Mouse (Mus musculus) skeletal muscle tissue, adult 2 months (tissue): ENCODE measurements around the gene Aarsd1.
A peak's percentile ranks its signal among the peaks of the same experiment; 100 is the strongest.
"Not testable (repeated sequence)": the region's sequence is repeated elsewhere in the genome, so short reads cannot be mapped to it uniquely, and the experiment has no call there.

Experiments
- DNase-seq: peaks from one replicate; pipeline ENCODE4 v3.0.0-alpha.2; 2012; ENCODE audit warnings: low read depth, low spot score

Gene Aarsd1

GRCm38 (mm10) chr11:101447786-101448185, 30.4 kb upstream of the Aarsd1 start:
- DNase-seq = no peak

- not testable (repeated sequence) for DNase-seq
Observed at GRCm38 (mm10) chr11:101446860-101447259, 29.4 kb upstream of the Aarsd1 start.

GRCm38 (mm10) chr11:101446319-101446718, 28.9 kb upstream of the Aarsd1 start:
- DNase-seq = no peak

DNA sequence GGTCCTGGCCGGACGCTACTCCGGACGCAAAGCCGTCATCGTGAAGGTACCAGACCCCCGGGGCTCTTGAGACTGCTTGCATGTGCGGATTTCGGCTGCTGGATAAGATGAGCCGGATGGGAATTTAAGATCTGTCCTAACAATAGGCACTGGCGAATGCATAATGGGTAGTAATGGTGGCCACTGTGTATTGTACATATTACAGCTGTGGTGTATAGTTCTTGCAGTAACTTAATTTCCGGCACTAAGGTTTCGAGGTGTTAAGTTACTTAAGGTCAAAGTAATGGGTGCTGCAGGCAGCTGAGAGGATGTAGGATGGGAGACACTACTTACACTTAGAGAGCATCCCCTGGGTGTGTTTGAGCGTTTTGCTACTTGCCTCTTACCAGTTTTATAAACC, 25.3 kb upstream of the Aarsd1 start:
- no peak for DNase-seq

DNA sequence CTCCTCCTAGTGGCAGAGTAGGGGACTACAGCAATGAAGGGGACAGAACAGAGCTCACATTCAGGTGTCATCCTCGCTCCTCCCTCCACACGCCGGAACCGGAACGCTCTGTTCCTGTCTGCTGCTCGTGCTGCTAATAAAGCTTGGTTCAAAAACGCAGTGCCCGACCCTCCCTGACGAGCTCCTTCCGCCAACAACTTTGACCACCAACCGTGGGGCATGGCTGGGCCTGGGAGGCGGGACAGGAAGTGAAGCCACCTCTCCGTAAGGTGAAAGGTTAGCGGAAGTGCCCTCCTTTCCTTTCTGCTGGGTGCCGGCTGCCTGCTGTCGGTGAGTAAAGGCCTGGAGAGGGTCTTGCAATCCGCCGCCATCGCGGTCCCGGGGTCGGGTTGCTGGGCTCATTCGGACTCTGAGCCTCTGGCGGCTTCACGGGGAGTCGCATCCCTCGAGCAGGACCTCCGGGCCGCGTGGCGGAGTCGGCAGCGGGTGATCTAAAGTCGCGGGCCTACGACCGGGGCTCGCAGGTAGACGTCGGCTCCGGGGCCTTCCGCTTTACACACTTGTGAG, 24.8 kb upstream of the Aarsd1 start, which contains the start of gene Rpl27:
Gene Rpl27 (plus strand): TSS at position 172 of the 567 bp plus-strand sequence.
- DNase-seq = peak; percentile 99

- DNase-seq = not testable (repeated sequence)
Observed at GRCm38 (mm10) chr11:101441450-101442126, 24.2 kb upstream of the Aarsd1 start.

DNA sequence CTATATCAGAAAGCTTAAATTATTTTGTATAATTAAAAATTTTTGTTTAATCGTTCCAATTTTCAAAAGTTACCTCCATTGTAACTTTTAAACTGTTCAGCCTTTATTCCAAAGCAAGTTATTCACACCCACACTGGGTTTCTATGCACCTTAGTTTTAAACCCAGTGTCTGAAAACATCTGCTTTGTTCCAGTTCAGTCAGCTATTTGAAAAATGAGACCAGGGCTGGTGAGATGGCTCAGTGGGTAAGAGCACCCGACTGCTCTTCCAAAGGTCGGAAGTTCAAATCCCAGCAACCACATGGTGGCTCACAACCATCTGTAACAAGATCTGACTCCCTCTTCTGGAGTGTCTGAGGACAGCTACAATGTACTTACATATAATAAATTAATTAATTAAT, 20.6 kb upstream of the Aarsd1 start:
- DNase-seq = not testable (repeated sequence)

DNA sequence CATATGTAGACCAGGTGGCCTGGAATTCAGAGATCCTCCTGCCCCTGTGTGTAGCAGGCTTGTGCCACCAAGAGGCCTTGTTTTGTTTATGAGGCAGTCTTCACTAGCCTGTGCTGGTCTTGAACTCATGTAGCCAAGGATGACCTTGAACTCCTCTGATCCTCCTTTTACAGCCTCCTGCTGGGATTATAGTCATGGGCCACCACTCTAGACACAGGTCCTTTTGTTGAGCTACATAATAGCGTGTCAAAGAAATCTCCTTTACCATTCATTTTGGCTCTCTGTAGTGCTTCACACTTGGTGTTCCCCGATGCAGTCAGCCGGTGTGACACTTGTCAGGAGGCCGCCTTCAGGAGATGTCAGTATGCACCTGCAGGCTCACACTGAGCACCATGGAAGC, 19.5 kb upstream of the Aarsd1 start:
- no peak for DNase-seq

DNA sequence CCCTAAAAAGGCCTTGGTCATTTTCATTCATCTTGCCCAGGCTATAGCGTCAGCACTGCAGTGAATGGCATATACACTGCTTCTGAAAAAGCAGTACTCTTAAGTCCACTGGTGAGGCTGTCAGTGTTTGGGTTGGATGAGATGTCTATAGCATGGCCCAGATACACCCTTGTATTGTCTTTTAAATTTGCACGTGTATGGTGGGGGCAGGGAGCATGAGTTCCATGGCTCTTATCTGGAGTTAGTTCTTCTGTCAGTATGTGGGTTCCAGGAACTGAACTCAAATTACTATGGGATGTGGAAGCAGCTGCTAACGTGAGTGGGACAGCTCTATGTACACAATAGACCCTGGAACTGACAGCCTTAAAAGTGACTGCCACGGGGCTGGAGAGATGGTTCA, 18.4 kb upstream of the Aarsd1 start:
- no peak for DNase-seq

- DNase-seq = no peak
Observed at GRCm38 (mm10) chr11:101433396-101433795, 16.0 kb upstream of the Aarsd1 start.

- no peak for DNase-seq
Observed at GRCm38 (mm10) chr11:101431327-101431726, 13.9 kb upstream of the Aarsd1 start.

DNA sequence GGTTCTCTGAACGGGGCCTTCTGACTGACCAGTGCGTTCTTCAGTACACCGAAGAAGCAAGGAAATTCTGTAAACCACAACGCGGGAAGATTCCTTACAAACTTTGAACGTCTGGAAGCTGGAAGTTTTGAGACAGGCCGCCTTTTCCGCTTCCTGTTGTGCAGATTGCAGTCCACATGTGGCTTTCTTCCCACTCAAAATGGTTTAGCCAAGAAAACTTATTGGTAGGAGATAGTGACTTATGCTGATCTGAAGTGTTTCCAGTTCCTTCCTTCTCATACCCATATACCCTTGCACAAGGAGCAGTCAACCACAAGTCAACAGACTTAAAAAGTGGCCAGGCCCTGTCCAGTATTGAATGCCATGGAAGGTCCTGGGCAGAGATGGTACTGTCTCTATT, 8.8 kb upstream of the Aarsd1 start:
- DNase-seq = no peak

DNA sequence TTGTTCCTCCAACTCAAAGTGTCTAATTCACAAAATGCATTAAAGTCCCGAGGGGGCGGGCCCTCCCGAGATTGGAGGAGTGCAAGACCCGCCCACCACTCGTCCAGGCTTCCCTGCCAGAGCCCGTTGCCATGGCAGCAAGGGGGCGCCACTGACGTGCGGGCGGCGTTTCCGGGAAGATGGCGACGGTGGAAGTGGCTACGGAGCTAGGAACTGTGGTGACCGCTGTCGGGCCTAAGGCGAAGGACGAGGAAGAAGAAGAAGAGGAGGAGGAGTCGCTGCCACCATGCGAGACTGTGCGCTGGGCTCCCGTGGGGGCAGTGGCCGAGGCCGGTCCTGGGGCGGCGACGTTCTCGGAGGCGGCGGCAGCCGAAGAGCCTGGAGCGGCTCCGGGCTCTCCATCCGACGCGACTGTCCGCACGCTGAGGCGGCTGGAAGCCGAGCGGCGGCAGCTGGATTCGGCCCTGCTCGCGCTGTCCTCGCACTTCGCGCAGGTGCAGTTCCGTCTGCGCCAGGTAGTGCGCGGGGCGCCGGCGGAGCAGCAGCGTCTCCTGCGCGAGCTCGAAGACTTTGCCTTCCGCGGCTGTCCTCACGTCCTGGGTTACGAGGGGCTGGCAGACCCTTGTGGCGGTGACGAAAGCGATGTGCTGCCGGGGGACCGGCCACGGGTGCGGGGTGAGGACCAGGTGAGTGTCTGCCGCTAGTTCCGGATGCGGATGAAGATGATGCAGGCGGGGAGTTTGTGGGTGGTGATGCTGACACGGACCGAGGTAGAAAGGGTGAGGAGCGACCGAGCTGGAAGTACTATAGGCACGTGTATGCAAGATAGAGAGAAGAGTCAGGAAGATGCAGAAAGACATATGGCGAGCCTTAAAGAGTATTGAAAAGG, 7.8 kb upstream of the Aarsd1 start, which contains the start of the genes Rundc1 and Ptges3l:
Gene Rundc1 (plus strand): TSS at position 161 of the 889 bp plus-strand sequence.
Gene Ptges3l (minus strand): TSS at position 409 of the 889 bp plus-strand sequence.
- peak; percentile 93 for DNase-seq

- DNase-seq = peak; percentile 77
Observed at GRCm38 (mm10) chr11:101424105-101424851, 6.9 kb upstream of the Aarsd1 start, which contains the start of gene Gm27029. Gm27029 (minus strand) TSS chr11:101424796.

DNA sequence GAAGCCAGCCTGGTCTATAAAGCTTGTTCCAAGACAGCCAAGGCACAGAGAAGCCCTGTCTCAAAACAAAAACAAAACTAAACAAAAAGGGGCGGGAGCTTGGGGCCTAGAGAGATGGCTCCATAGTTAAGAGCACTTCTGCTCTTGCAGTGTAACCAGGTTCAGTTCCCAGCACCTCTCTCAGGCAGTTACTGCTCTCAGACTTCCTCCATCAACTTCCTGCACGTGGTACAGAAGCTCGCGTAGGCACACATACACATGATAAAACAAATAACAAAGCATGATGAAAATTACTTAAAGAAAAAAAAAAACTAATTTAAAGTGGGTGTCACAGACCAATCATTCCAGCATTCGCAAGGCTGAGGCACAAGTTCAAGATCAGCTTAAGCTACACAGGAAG, 2.7 kb upstream of the Aarsd1 start:
- no peak for DNase-seq

DNA sequence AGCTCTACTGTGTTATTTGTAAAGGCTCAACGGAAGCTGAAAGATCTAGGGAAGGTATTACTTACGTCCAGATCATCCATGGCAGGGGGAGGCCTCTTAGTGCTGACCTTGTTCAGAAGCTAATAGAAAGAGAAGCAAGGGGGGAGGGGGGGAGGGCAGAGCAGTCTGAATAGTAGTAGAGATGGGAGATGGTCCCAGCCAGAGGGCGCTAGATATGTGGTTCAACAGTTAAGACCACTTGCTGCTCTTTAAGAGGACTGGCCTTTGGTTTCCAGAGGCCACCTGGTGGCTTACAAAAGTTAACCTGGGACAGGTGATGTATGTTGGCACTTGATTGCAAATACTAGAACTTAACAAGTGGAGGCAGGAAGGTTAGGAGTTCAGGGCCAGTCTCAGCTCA, 2.2 kb upstream of the Aarsd1 start:
- DNase-seq = no peak

DNA sequence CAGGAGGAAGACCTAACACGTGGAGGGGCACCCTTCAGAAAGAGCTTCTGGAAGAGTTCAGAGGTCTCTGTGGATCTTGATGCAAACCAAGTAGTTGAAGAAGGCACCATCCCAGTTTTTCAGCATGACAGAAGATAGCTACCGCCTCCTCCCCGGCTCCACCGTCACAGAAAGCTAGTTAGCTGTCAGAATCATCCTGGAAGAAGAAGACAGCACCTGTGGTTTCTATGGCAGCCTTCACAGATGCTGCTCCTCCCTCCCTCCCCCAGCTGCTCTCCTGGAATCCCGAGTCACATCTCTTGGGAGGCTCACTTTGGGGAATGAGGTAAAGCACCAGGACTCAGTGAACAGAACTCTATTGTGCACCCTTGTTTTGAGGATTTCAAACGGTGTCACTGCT, 1.6 kb upstream of the Aarsd1 start:
- DNase-seq = no peak

DNA sequence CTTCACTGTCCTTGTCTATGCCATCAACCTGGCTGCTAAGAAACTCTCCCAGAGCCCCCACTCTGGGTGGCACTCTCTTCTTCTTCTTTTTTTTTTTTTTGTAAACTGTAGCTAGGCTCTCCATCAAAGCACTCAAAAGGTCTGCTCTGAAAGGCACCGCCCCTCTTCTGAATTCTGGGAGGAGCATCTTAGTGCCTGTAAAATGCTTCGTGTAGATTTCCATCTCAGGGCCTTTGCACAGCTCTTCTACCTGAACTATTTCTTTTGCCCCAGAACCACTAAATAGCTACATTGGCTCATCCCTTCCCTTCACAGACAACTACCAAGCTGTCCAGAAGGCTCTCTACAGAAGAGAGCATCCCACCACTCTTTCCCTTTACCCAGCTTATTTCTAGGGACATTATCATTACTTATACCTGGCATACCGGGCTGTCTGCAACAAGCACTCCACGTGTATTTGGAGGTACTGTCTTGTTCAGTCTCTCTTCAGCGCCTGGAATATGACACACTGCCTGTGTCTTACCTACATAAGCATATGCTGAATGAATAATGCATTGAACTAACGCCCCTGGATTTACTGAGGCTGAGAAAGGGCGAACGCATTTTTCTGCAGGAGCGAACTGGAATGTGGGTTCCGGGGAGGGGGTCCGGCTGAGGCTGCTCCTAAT, 848 bp downstream of the Aarsd1 start:
- DNase-seq = no peak

DNA sequence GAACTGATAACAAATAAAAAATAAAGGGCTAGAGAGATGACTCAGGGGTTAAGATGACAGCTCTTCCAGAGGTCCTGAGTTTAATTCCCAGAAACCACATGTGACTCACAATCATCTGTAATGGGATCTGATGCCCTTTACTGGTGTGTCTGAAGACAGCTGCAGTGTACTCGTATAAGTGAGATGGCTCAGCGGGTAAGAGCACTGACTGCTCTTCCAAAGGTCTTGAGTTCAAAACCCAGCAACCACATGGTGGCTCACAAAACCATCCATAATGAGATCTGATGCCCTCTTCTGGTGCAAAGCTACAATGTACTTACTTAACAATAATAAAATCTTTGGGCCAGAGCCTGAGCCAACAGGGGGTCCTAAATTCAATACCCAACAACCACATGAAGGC, 2.1 kb downstream of the Aarsd1 start:
- no peak for DNase-seq

GRCm38 (mm10) chr11:101395110-101395509, 22.3 kb downstream of the Aarsd1 start:
- DNase-seq = no peak

DNA sequence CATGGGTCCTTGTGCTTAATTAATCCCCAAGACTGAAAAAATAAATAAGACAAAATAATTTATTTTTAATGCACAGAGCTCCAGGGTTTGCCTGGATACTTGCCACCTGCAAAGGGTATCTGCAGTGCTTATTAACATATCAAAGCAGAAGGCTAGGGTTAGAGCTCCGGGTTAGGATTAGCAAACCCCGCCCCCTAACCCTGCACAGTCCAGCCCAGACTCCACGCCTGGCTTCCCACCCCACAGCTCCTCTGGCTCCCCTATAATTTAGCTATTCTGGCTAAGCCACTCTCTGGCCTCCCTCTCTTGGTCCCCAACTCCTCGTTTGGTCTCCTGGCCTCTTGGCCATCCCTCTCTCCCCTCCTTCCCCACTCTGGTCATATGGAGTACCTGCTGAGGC, 35.6 kb downstream of the Aarsd1 start:
- DNase-seq = no peak
